Mouse (Mus musculus): ENCODE measurements at regions not wholly inside any gene's neighbourhood (a gene's known extent, or its start where the extent isn't known, plus 50 kb on each side); places are given as distances from the start of the nearest gene placed in this dataset.

GRCm38 (mm10) chr1:144451731-144452130, 115.7 kb downstream of the Rgs21 start:
- no peak for TF ChIP-seq POLR2A (IDR thresholded peaks at IDR 0.05; ENCODE audit: insufficient read depth, low read depth, low read length)
- TF ChIP-seq CTCF (IDR thresholded peaks at IDR 0.05; ENCODE audit: insufficient read depth, low read depth, low read length) = no peak
